Mouse (Mus musculus) left cerebral cortex, adult 9 months (tissue): ENCODE measurements around the gene Amz1.

ENCODE experiments used
- DNase-seq, 2 experiments: peaks; one replicate each; pipeline ENCODE4 v3.0.0; 2022; ENCODE audit warnings: low spot score in 2 of 2

Amz1 gene

GRCm38 (mm10) chr5:140723822-140724221 lies at the start of gene Amz1:
Gene Amz1, plus strand, starts transcription at chr5:140724127.
- peak in 1 of 2 experiments; percentile 74 for DNase-seq

GRCm38 (mm10) chr5:140675079-140675478 lies 48.8 kb upstream of the Amz1 start:
- DNase-seq, result no peak

GRCm38 (mm10) chr5:140675640-140676039 lies 48.3 kb upstream of the Amz1 start:
- DNase-seq, result peak in 1 of 2 experiments; percentile 68

- no peak for DNase-seq
These were observed 46.8 kb upstream of the Amz1 start for GRCm38 (mm10) chr5:140677137-140677536.

- DNase-seq, result no peak
These were observed 43.9 kb upstream of the Amz1 start for GRCm38 (mm10) chr5:140680051-140680450.

GRCm38 (mm10) chr5:140680950-140681349 lies 43.0 kb upstream of the Amz1 start:
- DNase-seq, result no peak

GRCm38 (mm10) chr5:140682113-140682512 lies 41.8 kb upstream of the Amz1 start:
- no peak for DNase-seq

GRCm38 (mm10) chr5:140684343-140685148 lies 39.4 kb upstream of the Amz1 start:
- DNase-seq, result no peak

- DNase-seq, result peak in 1 of 2 experiments; percentile 65
These were observed 35.5 kb upstream of the Amz1 start for GRCm38 (mm10) chr5:140688434-140688833.

- DNase-seq, result no peak
These were observed 27.9 kb upstream of the Amz1 start for GRCm38 (mm10) chr5:140695987-140696386.

- DNase-seq, result no peak
These were observed 24.2 kb upstream of the Amz1 start for GRCm38 (mm10) chr5:140699776-140700175.

- no peak for DNase-seq
These were observed 22.3 kb upstream of the Amz1 start for GRCm38 (mm10) chr5:140701661-140702060.

- DNase-seq, result peak; percentile 77 to 94
These were observed 21.8 kb upstream of the Amz1 start, which contains the start of gene Iqce for GRCm38 (mm10) chr5:140702103-140702513. Gene Iqce, minus strand, starts transcription at chr5:140702378.

- DNase-seq, result no peak
These were observed 21.2 kb upstream of the Amz1 start for GRCm38 (mm10) chr5:140702618-140703175.

- no peak for DNase-seq
These were observed 20.2 kb upstream of the Amz1 start for GRCm38 (mm10) chr5:140703480-140704377.

- DNase-seq, result peak; percentile 100
These were observed 19.3 kb upstream of the Amz1 start, which contains the start of gene Brat1 for GRCm38 (mm10) chr5:140704378-140705251. Gene Brat1, plus strand, starts transcription at chr5:140705011.

- no peak for DNase-seq
These were observed 18.3 kb upstream of the Amz1 start for GRCm38 (mm10) chr5:140705501-140706171.

GRCm38 (mm10) chr5:140710315-140710714 lies 13.6 kb upstream of the Amz1 start:
- DNase-seq, result no peak

- no peak for DNase-seq
These were observed 12.9 kb upstream of the Amz1 start for GRCm38 (mm10) chr5:140711040-140711439.

GRCm38 (mm10) chr5:140720773-140721172 lies 3.2 kb upstream of the Amz1 start:
- no peak for DNase-seq
